Mouse (Mus musculus): ENCODE data around the gene Espnl.

Espnl gene

DNA sequence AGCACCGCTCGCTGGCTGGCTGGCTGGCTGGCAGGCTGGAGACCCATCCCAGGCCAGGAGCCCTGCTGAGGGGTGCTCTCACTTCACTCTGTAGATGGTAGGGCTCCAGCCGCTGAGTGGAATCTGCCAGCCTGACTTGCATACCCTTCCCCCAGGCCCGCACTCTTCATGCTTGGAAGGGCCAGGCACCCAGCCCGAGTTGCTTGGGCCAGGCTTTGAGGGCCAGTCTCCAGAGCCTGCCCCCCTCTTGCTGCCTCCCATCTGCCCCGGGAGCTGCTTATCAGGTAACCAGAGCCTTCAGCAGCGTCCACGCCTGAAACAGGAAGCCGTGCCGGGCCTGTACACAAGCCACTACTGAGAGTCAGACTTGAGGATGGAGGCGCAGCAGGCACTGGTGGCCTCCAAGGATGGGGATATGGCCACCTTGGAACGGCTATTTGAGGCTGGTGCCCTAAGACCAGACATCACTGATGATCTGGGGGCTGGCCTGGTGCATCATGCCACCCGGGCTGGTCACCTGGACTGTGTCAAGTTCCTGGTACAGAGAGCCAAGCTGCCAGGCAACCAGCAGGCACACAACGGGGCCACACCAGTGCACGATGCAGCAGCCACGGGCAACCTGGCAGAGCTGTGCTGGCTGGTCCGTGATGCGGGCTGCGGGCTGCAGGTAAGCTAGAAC lies at the start of gene Espnl:
Gene Espnl (plus strand): TSS at position 316 of the 679 bp plus-strand sequence.
- DNase-seq (ENCODE audit: low read depth, low spot score), result no peak

DNA sequence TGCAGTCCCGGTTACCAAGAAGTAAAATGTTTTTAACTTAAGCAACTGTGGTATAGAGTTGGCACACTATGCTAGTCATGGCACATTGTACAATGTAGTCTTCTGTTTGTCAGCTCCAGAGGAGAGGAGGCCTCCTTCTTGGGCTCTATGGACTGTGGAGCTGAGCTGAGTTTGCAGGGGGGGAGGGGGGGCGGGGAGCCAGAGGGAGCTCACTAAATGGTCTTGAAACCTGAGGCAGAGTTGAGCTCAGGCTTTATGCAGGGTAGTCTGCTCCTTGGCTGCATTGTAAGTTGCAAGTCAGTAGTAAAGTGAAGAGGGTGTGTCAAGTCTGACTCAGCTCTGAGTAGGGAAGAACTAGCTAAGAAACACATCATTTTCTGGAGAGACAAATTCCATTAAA lies 49.6 kb upstream of the Espnl start:
- no peak for DNase-seq (ENCODE audit: low read depth, low spot score)

DNA sequence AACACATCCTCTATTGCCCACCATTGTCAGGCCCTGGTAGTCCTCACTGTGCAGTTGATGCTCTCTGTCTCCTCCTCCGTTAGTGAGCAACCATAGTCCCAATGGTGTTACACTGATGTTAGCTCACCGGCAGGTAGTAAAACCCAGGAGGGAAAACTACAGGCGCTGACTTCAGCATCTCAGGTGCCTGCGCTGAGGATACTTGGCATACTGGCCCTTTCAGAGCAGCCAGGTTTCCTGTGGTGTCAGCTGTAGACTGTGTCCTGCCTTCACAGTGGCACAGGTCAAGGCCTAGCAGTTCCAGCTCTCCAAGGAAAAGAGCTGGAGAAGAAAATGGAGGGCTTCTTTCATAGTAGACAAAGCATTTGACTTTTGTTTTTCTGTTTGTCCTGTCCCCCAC lies 45.3 kb upstream of the Espnl start:
- no peak for DNase-seq (ENCODE audit: low read depth, low spot score)

DNA sequence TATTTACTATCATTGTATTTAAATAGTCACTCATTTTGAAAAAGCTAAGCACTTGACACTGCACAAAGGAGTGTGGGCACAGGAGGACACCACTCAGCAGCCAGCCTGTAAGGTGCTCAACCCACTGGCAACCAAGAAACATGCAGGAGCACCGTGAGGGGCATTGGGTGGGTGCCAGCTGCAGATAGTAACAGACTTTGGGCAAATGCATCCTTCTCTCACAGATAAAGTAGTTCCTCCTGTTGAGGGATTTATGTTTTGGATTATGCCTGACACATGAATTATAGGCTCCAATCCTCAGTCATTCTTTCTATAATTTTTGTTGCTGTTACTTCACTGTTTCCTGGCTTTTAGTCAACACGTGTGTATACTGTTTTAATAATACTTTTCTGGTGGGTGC lies 44.4 kb upstream of the Espnl start:
- DNase-seq (ENCODE audit: low read depth, low spot score), result no peak

DNA sequence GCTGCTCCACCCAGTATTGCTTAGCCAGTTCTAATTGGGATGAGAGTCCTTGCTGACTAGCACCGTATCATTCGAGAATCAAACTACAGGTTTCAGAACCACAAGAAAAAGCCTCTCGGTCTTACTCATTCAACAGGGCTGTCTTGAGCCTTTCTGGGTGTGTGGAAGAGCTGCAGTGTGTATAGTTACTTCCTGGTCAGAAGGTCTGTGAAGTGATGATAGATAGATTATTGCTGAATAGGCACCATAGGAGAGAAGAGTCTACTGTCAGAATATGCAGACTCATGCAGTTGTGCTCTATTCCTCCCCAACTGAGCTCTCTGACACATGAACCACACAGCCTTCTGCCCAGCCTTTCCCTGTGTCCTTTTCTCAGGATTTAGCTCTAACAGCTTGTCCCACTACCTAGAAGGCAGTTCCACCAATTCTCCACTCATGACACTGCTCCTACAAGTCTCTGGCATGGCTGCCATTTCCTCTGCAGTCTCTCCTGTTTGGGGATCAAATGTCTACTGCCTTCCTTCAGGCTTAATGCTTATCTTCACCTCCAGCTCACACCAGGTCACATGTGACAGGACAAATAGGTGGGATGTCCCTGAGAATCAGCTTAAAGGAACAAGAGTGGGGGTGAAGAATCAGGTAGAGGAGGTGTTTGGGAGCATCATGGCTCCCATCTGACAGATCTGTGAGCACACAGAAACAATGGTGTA lies 43.3 kb upstream of the Espnl start:
- no peak for DNase-seq (ENCODE audit: low read depth, low spot score)

DNA sequence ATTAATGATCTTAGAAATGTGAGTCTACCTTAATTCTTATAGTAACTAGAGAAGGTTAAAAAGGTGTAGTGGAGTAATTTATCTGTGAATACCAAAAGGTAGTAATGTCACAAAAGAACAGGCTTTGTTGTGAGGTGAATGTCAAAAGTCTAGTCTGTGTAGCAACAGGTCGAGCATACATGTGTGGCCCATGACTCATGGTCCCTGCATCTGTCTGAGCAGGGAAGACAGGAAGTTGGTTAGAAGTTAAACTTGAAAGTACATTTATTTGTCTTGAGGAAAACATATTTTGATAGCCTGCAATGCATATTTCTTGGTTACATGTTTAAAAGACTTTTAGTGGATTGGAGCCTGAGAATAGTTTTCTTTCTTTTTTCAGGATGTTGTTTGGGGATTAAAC lies 42.7 kb upstream of the Espnl start:
- DNase-seq (ENCODE audit: low read depth, low spot score), result no peak

DNA sequence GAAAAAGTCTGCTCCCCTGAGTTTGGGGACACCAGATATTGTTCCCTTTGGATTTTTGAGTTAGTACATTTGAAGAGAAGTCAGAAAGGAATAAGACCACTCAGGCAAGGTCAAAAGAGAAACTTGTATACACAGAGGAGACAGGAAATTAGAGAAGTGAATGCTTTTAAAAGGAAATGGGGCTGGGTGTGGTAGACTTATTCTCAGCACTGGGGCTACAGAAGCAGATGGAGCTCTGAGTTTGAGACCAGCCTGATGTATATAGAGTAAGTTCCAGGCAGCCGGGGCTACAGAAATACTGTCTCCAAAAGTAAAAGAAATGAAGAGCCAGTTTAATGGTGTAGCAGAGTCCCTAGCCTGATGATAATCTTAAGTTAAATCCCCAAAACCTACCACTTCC lies 39.3 kb upstream of the Espnl start:
- DNase-seq (ENCODE audit: low read depth, low spot score), result no peak

DNA sequence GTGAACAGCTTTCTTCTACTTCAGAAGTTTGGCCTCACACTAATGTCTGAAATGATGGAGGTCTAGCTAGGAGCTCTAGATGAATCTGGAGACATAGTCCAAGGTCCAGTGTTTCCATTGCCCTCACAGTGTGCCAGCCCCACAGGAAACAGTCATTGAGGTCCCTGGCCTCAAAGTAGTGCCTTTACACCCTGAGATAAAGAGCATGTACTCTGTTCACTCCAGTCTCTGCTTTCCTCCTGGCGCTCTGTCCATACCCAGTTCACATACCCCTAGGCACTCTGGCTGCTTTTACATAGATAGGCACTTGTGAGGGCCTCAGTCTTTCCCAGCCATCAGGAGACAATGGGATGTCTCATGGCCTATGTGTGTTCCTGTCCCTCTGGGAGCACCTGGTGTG lies 32.5 kb upstream of the Espnl start:
- DNase-seq (ENCODE audit: low read depth, low spot score), result no peak

DNA sequence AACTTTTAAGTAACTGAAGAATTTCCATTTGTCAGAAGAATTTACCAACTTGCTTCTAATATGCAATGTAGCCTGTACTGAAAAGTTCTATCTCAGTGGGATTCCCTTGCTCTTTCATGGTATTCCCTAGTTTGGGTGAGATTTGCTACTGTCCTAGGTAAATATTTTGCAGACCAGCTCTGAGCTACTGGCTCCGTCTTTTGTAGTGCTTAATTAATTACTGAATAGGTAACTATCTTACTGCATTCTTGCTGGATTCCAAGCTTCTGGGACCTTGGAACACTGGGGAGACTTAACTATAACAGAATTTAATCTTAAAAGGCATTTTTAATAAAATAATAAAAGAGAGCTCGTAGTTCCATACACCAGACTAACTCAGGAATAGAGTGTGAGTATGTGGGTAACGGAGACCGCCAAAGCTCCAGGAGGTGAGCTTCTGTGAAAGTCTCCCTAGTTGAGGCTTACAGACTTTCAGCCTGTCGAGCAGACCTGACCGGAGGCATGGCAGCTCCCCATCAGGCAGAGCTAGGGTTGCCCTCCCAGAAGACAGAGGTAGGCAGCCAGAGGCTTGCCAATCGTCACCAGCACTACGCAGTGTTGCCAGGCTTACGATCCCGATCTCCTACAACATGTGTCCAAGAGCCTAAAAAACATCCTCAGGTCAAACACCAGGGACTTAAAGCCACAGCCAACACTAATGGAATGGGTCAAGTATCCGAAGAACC lies 29.6 kb upstream of the Espnl start:
- no peak for DNase-seq (ENCODE audit: low read depth, low spot score)

DNA sequence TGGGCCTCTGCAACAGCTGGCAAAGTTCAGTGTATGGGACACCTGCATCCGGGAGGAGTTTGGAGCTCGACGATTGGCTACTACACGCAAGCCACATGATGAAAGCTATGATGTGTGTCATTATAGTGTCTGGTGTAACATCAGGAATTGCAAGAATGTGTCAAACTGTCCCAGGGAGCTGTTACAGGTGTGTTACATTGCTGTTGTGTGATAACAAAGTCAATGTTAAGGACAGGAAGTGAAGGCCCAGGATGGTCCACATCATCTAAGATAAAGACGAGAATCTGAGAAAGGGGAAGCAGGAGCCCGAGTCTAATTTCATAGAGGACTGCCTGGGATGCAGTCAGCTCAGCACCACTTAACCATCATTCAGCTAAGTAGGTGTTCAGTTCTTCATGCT lies 26.3 kb upstream of the Espnl start:
- DNase-seq (ENCODE audit: low read depth, low spot score), result no peak

DNA sequence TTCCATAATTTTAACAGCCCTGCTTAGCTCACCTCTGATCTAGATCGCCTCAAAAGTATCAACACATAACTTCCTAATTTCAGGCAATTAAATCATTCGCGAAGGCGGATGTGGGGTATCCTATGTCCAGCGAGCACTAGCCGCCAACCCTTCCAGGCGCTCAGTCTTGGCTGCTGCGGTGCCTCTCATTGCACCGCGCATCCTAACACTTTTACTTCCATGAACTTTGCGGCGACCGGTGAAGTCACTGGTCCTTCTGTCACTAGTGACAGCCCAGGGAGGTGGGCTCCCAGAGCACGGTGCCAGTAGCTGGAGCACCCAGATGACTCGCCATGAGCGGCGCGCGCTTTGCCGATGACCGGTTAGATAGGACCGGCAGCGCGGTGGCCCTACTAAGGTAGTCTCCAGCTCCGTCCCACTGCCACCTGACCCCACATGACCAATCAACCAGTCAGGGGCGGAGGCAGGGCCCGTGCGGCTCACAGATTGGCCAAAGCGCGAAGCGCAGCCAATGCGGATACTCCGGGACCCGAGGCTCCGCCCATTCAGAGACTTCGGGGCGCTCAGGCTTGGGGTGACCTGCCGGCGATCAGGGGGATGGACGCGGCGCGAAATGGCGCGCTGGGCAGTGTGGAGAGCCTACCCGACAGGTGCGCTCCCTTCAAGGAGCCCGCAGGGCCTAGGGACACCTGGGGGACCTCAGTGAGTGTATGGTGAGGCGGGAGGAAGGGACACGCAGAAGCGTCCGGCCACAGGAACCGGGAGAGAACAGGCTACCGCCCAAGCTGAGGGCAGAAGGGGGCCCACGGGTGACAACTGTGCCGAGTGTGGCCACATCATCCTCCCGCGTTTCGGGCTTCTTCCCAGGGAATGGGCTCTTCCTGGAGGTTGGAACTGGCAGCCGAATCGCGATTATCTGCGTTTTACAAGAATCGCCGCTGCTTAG lies 23.8 kb upstream of the Espnl start, which contains the start of gene Scly:
Gene Scly (plus strand): TSS at position 540 of the 946 bp plus-strand sequence.
- peak; percentile 90 for DNase-seq (ENCODE audit: low read depth, low spot score)

DNA sequence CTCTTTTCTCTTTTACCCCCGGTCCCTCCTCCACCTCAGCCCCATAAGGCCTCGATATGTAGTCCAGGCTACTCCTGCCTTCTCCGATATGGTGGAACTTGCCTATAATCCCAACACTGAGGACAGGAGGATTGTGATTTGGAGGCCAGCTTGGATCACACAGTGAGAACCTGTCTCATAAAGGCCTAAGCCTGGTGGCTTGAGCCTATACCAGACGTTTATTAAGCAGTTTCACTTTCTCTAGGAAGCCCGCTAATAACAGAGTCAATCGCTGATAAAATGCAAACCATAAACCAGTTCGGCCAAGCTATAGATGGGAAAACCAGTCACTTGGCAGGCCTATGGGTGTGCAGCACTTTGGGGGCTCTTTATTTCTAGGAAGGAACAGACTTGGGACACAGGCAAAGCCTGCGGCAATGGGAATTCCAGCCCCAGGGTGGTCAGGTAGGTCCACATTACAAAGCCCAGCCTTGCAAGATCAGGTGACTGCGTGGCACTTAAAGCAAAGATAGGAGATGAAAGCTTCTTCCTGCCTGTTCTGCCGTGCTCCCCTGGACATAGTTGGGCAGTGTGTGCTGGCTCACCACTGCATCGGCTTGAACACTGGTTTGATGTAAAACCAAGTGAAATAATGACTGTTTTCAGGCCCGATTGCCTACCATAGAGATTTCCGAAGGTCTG lies 22.7 kb upstream of the Espnl start:
- no peak for DNase-seq (ENCODE audit: low read depth, low spot score)

DNA sequence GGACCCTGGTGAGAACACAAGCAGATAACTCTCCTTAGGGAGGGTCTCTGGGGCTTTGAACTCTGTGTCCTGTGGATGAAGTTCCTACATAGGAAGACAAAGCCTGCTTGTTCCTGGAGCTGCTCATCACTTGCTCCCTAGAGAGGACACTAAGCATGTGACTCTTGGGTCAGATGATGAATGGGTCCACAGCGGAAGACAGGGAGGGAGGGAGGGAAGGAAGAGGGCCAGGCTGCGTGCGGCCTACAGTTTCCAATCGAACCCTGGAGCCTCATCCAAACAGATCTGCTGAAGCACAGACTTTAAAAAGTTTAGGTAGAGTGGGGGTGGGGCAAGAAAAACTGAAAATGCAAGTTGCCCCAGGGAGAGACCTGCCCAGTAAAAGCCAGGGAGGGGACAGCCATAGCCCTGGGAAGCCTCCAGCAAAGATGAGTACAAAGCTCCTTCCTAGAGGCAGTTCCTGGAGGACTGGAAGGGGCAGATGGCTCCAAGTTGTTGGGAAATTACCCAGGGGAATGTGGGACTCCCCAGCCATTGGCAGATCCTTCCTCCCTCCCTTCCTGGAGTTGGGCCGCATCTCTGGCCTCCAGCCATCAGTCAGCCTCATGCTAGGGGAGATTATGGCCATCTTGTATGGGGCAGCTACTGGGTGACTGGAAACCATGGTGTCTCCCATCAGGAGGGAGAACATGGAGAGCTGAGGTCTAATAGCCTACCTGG lies 22.0 kb upstream of the Espnl start:
- DNase-seq (ENCODE audit: low read depth, low spot score), result no peak

DNA sequence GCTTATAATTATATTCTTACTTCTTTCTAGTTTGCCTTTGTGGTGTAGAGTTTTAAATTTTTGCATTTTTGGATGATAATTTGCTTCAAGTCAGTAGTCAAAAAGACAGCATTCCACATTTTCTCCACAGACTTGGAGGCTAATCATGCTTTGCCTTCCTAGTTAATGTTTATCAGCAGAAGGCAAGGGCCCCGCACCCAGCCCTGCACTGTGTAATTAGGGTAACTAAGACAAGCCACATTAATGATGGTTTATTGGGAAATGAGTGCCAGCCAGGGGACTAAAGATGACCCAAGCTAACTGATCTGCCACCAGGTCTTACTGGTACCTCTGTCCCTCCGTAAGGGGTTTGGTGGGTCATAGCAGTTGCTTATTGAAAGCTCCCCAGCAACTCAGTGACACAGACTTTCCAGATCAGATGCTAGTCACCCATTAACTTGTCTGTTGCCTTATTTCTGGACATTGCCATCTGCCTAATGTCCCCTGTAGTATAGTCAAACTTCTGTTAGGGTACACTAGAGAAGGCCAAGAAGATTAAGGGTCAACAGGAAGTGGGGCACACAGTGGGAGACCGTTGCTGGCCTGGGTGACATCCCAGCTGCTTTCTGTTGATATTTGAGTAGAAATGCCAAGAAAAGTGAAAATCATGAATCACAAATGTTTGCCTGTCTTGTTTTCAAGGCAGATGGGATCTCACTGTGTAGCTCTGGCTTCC lies 20.5 kb upstream of the Espnl start:
- no peak for DNase-seq (ENCODE audit: low read depth, low spot score)

DNA sequence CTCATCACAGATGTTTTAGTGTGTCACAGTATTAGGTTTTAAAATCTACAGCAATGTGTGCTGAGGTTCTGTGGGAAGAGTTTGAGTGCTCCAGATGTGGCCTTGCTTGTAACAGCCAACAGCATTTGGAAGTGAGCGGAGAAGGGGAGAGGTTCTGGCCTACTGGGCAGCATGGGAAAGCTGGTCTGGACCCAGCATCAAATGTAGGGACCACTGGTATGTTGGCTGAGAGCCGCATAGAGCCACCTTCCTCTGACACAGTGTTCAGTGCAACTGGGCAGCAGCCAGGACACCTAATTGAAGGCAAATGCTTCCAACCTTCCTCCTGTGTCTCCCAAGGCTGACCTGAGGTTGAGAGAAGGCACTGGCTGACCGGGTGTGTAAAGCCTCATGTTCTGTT lies 19.9 kb upstream of the Espnl start:
- no peak for DNase-seq (ENCODE audit: low read depth, low spot score)

DNA sequence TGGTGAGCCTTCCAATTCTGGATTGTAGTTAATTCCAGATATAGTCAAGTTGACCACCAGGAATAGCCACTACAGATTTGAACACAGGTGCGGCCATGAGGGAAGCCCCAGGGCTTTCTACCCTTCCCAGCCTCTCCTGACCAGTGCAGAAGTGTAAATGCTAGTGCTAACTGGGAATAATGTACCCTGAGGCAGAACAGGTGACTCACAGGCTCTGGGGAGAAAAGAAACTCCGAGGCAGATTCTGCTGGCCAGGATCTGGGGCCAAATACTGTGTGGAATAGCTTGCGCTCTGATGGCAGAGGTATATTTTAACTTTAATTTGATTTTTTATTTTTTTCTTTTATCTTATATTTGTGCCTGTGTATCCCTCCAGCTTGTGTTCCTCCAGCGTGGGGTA lies 17.3 kb upstream of the Espnl start:
- DNase-seq (ENCODE audit: low read depth, low spot score), result no peak

DNA sequence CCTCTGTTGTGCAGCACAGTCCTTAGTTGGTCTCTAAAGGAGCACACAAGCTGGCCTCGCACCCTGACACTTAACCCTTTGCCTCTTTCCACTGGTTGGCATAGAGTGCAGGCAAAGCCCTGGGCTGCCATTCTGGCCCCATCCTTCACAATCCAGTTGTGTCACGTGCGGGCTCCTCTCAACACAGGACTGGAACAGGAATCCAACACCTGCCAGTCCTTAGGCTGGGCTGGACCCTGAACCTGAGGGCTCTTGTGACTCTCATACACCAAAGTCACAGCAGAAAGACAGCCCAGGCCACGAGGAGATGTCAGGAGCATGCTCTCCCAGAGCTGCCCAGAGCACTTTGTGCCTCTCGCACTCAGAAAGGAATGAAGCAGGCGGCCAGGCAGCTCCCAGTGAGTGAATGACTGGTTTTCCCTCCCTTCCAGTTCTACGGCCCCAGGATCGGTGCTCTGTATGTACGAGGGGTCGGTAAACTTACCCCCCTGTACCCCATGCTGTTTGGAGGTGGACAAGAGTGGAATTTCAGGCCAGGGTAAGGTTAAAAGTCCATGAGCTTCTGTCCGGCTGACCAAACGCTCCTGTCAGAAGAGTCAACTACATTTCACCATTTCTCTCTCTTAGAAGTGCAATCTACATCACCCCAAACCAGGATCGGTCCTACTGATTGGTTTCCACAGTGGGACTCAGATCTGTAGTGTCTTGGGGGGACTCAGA lies 12.3 kb upstream of the Espnl start:
- no peak for DNase-seq (ENCODE audit: low read depth, low spot score)

DNA sequence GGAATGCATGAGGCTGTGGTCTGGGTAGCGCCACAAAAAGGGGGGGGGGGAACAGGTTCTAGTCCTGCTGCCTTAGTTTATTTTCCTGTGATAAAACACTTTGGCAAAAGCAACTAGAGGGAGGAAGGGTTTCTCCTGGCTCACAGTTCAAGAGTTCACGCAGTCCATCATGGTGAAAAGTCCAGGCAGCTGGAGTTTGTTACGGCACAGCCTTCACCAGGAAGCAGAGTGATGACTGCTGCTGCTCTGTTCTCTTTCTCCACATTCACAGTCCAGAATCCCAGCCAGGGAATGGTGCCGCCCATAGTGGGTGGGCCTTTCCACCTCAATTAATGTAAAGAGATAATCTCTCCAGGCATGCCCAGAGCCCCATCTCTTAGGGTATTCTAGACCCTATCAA lies 9.6 kb upstream of the Espnl start:
- no peak for DNase-seq (ENCODE audit: low read depth, low spot score)

DNA sequence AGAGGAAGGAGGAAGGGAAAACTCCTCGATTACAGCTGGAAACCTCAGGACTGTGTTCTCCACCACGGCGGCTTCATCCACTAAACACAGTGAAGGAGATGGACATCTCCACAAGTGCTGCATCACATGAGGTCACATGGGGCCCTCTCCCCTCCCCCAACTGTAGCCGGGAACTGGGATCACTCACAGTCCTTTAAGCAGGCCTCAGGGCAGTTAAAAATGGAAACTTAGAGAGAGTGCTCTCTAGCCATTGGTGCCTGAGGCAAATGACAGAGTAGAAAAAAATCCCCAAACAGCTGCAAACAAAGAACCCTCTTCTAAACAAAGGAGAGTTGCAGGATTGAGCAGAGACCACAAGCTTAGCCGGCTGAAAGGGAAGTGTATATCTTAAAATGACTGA lies 8.6 kb upstream of the Espnl start:
- peak; percentile 16 for DNase-seq (ENCODE audit: low read depth, low spot score)
